Mouse (Mus musculus) G1E (cell line): ENCODE data around the gene Pxmp4.

ENCODE experiments used
- CTCF ChIP-seq: IDR thresholded peaks from 2 replicates; pipeline ENCODE4 v1.5.1; 2012; ENCODE audit warnings: low read depth, low read length, inconsistent platforms, mixed read lengths
- GATA1 ChIP-seq: IDR thresholded peaks from 2 replicates; pipeline ENCODE4 v1.6.1; 2012; ENCODE audit warnings: borderline replicate concordance, low read length, inconsistent platforms, mixed read lengths
- POLR2AphosphoS5 ChIP-seq: IDR thresholded peaks from 2 replicates; pipeline ENCODE4 v1.6.1; 2012; ENCODE audit warnings: low read depth, low read length, inconsistent platforms; ENCODE audit not compliant: insufficient replicate concordance

DNA sequence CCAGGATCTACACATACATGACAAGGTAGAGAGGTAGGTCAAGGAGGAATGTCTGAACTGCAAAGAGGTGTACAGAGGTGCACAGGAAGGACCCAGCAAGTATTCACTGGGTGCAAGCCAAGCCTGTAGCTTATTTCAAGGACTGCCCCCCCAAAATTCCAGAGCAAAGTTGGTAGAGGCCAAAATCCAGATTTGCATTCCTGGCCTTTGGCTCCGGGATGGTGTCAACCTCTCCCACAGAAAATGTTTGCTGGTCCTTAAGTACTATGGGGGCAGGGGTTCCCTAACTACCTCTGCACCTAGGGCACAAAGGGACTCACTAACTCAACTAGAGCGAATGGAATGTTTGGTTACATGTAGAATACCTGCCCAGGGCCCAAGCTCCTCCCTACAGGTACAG, 35.7 kb downstream of the Pxmp4 start:
- TF ChIP-seq GATA1 (no peak), CTCF (no peak), POLR2AphosphoS5 (no peak; the same call in 1 of the 2 replicates)
